Mouse (Mus musculus): Measurements from ENCODE around the gene Aplp1.
A peak's percentile ranks its signal among the peaks of the same experiment; 100 is the strongest.

Aplp1 gene

GRCm38 (mm10) chr7:30408639-30409038 lies 36.7 kb downstream of the Aplp1 start:
- no peak for DNase-seq

GRCm38 (mm10) chr7:30402343-30402742 lies 43.0 kb downstream of the Aplp1 start:
- no peak for DNase-seq

- no peak for DNase-seq
These were observed 45.7 kb downstream of the Aplp1 start for GRCm38 (mm10) chr7:30399671-30400070.

GRCm38 (mm10) chr7:30394871-30395270 lies 50.5 kb downstream of the Aplp1 start:
- DNase-seq, result peak in 1 of 2 experiments; percentile 44

- DNase-seq, result peak; percentile 63 to 66
These were observed 51.0 kb downstream of the Aplp1 start for GRCm38 (mm10) chr7:30394379-30394778.

GRCm38 (mm10) chr7:30393631-30394030 lies 51.7 kb downstream of the Aplp1 start:
- no peak for DNase-seq

- no peak for DNase-seq
These were observed 52.4 kb downstream of the Aplp1 start for GRCm38 (mm10) chr7:30392746-30393520.
